Mouse (Mus musculus) kidney, embryonic 14.5 days (tissue): ENCODE data around the gene Nr5a1. TPM values are rescaled to one million over a fixed set of nuclear protein-coding genes. Genes with fewer than 3 reads are reported as not detected.

Source experiments
- ATAC-seq: fragments of 200-750 bp; cut with Nextera tagmentation; 2 replicates; pipeline ENCODE4 v1.8.0; 2017; ENCODE audit warnings: moderate number of reproducible peaks, mild to moderate bottlenecking, moderate TSS enrichment, moderate library complexity; ENCODE audit not compliant: low FRiP score, low TSS enrichment
- H3K27ac ChIP-seq: fragments of 300-500 bp; sonication (generic); 2 replicates; pipeline ENCODE4 v1.5.1; 2014; ENCODE audit warnings: low read depth, mild to moderate bottlenecking, low read length, moderate library complexity, mixed read lengths
- H3K27me3 ChIP-seq: fragments of 300-500 bp; sonication (generic); 2 replicates; pipeline ENCODE4 v1.6.1; 2014; ENCODE audit warnings: mild to moderate bottlenecking, low read length; ENCODE audit not compliant: control insufficient read depth, insufficient read depth
- H3K36me3 ChIP-seq: fragments of 300-500 bp; sonication (generic); 2 replicates; pipeline ENCODE4 v1.6.1; 2014; ENCODE audit warnings: low read length, mixed read lengths; ENCODE audit not compliant: control insufficient read depth, insufficient read depth
- H3K4me1 ChIP-seq: fragments of 300-500 bp; sonication (generic); 2 replicates; pipeline ENCODE4 v1.6.1; 2014; ENCODE audit warnings: low read length, mixed read lengths; ENCODE audit not compliant: control insufficient read depth, insufficient read depth
- H3K4me2 ChIP-seq: fragments of 300-500 bp; sonication (generic); replicated peaks from 2 replicates; pipeline ENCODE4 v1.6.1; 2014; ENCODE audit warnings: low read depth, mild to moderate bottlenecking, low read length
- H3K4me3 ChIP-seq: fragments of 300-500 bp; sonication (generic); 2 replicates; pipeline ENCODE4 v1.5.1; 2014; ENCODE audit warnings: mild to moderate bottlenecking, low read length
- H3K9ac ChIP-seq: fragments of 300-500 bp; sonication (generic); 2 replicates; pipeline ENCODE4 v1.6.1; 2014; ENCODE audit warnings: low read depth, mild to moderate bottlenecking, low read length, moderate library complexity
- H3K9me3 ChIP-seq: fragments of 300-500 bp; sonication (generic); 2 replicates; pipeline ENCODE4 v1.6.1; 2016; ENCODE audit warnings: low read length; ENCODE audit not compliant: control insufficient read depth
- WGBS: fragments of 180-500 bp; shearing (Covaris S2); extraction: QIAGEN DNeasy Blood & Tissue Kit; methylation state at CpG from one replicate; pipeline ENCODE4 v1.1.7; 2014; 5-methylcytosine and 5-hydroxymethylcytosine counted together
- polyA plus RNA-seq: library from polyadenylated mRNA; unstranded; fragments of >200 nt; fragmentation: Nextera tagmentation; extraction: Ambion mirVana; gene quantifications from 2 replicates; pipeline ENCODE4 v1.2.1, GENCODE M21; 2014

Nr5a1 gene
- 0.13 and 0.23 TPM in 2 replicates for polyA plus RNA-seq

GRCm38 (mm10) chr2:38714324-38714723 is at the start of gene Nr5a1:
Nr5a1 (minus strand) TSS chr2:38714542.
- 41% methylated on average over 13 of the region's 13 CpGs for WGBS
- Histone ChIP-seq H3K27ac (no peak within 1 kb of the TSS), H3K27me3 (peaks cover 44% of the 10 kb centered on the region), H3K36me3 (no peaks in the 10 kb centered on the region), H3K4me1 (peaks cover 18% of the 10 kb centered on the region; the same call in 1 of the 2 replicates), H3K4me2 (no peak within 1 kb of the TSS), H3K4me3 (no peak within 1 kb of the TSS), H3K9ac (no peak within 1 kb of the TSS), H3K9me3 (no peaks in the 10 kb centered on the region)
- ATAC-seq, result no peak

- 83% methylated on average over 3 of the region's 3 CpGs for WGBS
- ATAC-seq, result no peak
Measured at GRCm38 (mm10) chr2:38739847-38740246, 25.5 kb upstream of the Nr5a1 start.

GRCm38 (mm10) chr2:38739410-38739809 is 25.1 kb upstream of the Nr5a1 start:
- peak; percentile 67; the same call in 1 of the 2 replicates for ATAC-seq

More at GRCm38 (mm10) chr2:38739847-38740246, 25.5 kb upstream of the Nr5a1 start:
- Histone ChIP-seq H3K27ac (no peak overlapping the region), H3K36me3 (no peaks in the 10 kb centered on the region), H3K9ac (no peak overlapping the region), H3K4me1 (0 out of 2 replicates have a peak, but pooled peaks cover 5% of the 10 kb centered on the region), H3K4me3 (no peak overlapping the region), H3K27me3 (peaks cover 2% of the 10 kb centered on the region; the same call in 1 of the 2 replicates), H3K4me2 (no peak overlapping the region), H3K9me3 (no peaks in the 10 kb centered on the region)

GRCm38 (mm10) chr2:38738601-38739301 is 24.4 kb upstream of the Nr5a1 start:
- no peak for ATAC-seq
- Histone ChIP-seq H3K9me3 (no peaks in the 10 kb centered on the region), H3K4me2 (no peak overlapping the region), H3K4me3 (no peak overlapping the region), H3K9ac (no peak overlapping the region), H3K27ac (no peak overlapping the region), H3K4me1 (0 out of 2 replicates have a peak, but pooled peaks cover 5% of the 10 kb centered on the region), H3K27me3 (peaks cover 2% of the 10 kb centered on the region; the same call in 1 of the 2 replicates), H3K36me3 (no peaks in the 10 kb centered on the region)
- WGBS, result 89% methylated on average over 14 of the region's 14 CpGs

More at GRCm38 (mm10) chr2:38739410-38739809, 25.1 kb upstream of the Nr5a1 start:
- Histone ChIP-seq H3K27ac (no peak overlapping the region), H3K9me3 (no peaks in the 10 kb centered on the region), H3K4me3 (no peak overlapping the region), H3K27me3 (peaks cover 2% of the 10 kb centered on the region; the same call in 1 of the 2 replicates), H3K36me3 (no peaks in the 10 kb centered on the region), H3K9ac (no peak overlapping the region), H3K4me2 (no peak overlapping the region), H3K4me1 (0 out of 2 replicates have a peak, but pooled peaks cover 5% of the 10 kb centered on the region)
- 29% methylated on average over 7 of the region's 7 CpGs for WGBS

GRCm38 (mm10) chr2:38735740-38736139 is 21.4 kb upstream of the Nr5a1 start:
- H3K27ac ChIP-seq, result no peak overlapping the region
- peaks cover 2% of the 10 kb centered on the region; the same call in 1 of the 2 replicates for H3K27me3 ChIP-seq
- 0 out of 2 replicates have a peak, but pooled peaks cover 5% of the 10 kb centered on the region for H3K4me1 ChIP-seq
- ATAC-seq, result peak; percentile 68
- no peak overlapping the region for H3K4me3 ChIP-seq
- H3K36me3 ChIP-seq, result no peaks in the 10 kb centered on the region
- no peak overlapping the region for H3K9ac ChIP-seq
- H3K4me2 ChIP-seq, result no peak overlapping the region
- H3K9me3 ChIP-seq, result no peaks in the 10 kb centered on the region

- Histone ChIP-seq H3K4me3 (no peak overlapping the region), H3K4me2 (no peak overlapping the region), H3K27ac (no peak overlapping the region), H3K9me3 (no peaks in the 10 kb centered on the region), H3K27me3 (peaks cover 2% of the 10 kb centered on the region; the same call in 1 of the 2 replicates), H3K4me1 (0 out of 2 replicates have a peak, but pooled peaks cover 5% of the 10 kb centered on the region), H3K9ac (no peak overlapping the region), H3K36me3 (no peaks in the 10 kb centered on the region)
- WGBS, result 22% methylated on average over 5 of the region's 5 CpGs
- peak; percentile 30; the same call in 1 of the 2 replicates for ATAC-seq
Measured at GRCm38 (mm10) chr2:38734721-38735120, 20.4 kb upstream of the Nr5a1 start.

- H3K27me3 ChIP-seq, result no peaks in the 10 kb centered on the region
- no peak for ATAC-seq
- H3K27ac ChIP-seq, result no peak overlapping the region
- H3K9ac ChIP-seq, result no peak overlapping the region
- H3K4me1 ChIP-seq, result 0 out of 2 replicates have a peak, but pooled peaks cover under 1% of the 10 kb centered on the region
- H3K9me3 ChIP-seq, result no peaks in the 10 kb centered on the region
- H3K36me3 ChIP-seq, result no peaks in the 10 kb centered on the region
- H3K4me3 ChIP-seq, result no peak overlapping the region
- 87% methylated on average over 6 of the region's 6 CpGs for WGBS
- no peak overlapping the region for H3K4me2 ChIP-seq
Measured at GRCm38 (mm10) chr2:38730331-38730827, 16.0 kb upstream of the Nr5a1 start.

GRCm38 (mm10) chr2:38725427-38725826 is 11.1 kb upstream of the Nr5a1 start:
- Histone ChIP-seq H3K4me2 (no peak overlapping the region), H3K9ac (no peak overlapping the region), H3K4me3 (no peak overlapping the region), H3K36me3 (no peaks in the 10 kb centered on the region), H3K9me3 (no peaks in the 10 kb centered on the region), H3K27ac (no peak overlapping the region), H3K27me3 (no peaks in the 10 kb centered on the region), H3K4me1 (no peaks in the 10 kb centered on the region)
- 68% methylated on average over 3 of the region's 3 CpGs for WGBS
- ATAC-seq, result no peak

- H3K9ac ChIP-seq, result no peak overlapping the region
- no peaks in the 10 kb centered on the region for H3K4me1 ChIP-seq
- no peak overlapping the region for H3K4me3 ChIP-seq
- H3K27me3 ChIP-seq, result no peaks in the 10 kb centered on the region
- no peaks in the 10 kb centered on the region for H3K9me3 ChIP-seq
- H3K4me2 ChIP-seq, result no peak overlapping the region
- no peak for ATAC-seq
- no peaks in the 10 kb centered on the region for H3K36me3 ChIP-seq
- WGBS, result 82% methylated on average over 4 of the region's 4 CpGs
- no peak overlapping the region for H3K27ac ChIP-seq
Measured at GRCm38 (mm10) chr2:38723378-38723777, 9.0 kb upstream of the Nr5a1 start.
